Comparison of ENCODE assay signal across 8 mouse cellular contexts in genomic region chrX:99136431-99136966, GRCm38 (mm10). TPM values are rescaled to one million over a fixed set of nuclear protein-coding genes. Genes with fewer than 3 reads are reported as not detected.
DNase-seq lines count a peak whose midpoint lies in the region; ATAC-seq and TF ChIP-seq lines count a peak whose summit lies in the region.

No protein-coding gene starts in this region.

- peak overlapping the region; percentile 28 to 55 (median 50) for H3K4me3 ChIP-seq in CH12.LX (replicated peaks in 1 of 3; ENCODE audit: low read depth in 2 of 3, low read length in 2 of 3, poor library complexity in 1 of 3)
- H3K4me3 ChIP-seq in heart, embryonic 14.5 days (ENCODE audit: control insufficient read depth in 1 of 2, insufficient read depth in 1 of 2, low read depth in 1 of 2, low read length in 2 of 2) = peak overlapping the region; percentile 59 to 83
- H3K4me3 ChIP-seq in midbrain, embryonic 13.5 days (replicated peaks) = peak overlapping the region; percentile 70

- DNase-seq in frontal cortex, postnatal 36 days (ENCODE audit: low spot score in 2 of 2) = no peak
- no peak for DNase-seq in CH12.LX (ENCODE audit: extremely low read depth)
- DNase-seq in cerebellum, postnatal 25 days = peak; percentile 40 to 45
- DNase-seq in kidney, postnatal 36 days = peak; percentile 46 to 64

- no peaks in the 10 kb centered on the region for H3K27me3 ChIP-seq in CH12.LX (replicated peaks)
- peaks cover 5% of the 10 kb centered on the region; the same call in 1 of the 2 replicates for H3K27me3 ChIP-seq in heart, embryonic 14.5 days (ENCODE audit: control insufficient read depth, insufficient read depth, low read length)
- peaks cover 29% of the 10 kb centered on the region for H3K27me3 ChIP-seq in midbrain, embryonic 13.5 days

- no peak for TF ChIP-seq EP300 in CH12.LX (IDR thresholded peaks at IDR 0.05; ENCODE audit: low read length)

- peak overlapping the region; percentile 48 for H3K9ac ChIP-seq in CH12.LX (ENCODE audit: insufficient read depth, low read depth)
- H3K9ac ChIP-seq in heart, embryonic 14.5 days (ENCODE audit: low read length) = peak overlapping the region; percentile 87
- H3K9ac ChIP-seq in midbrain, embryonic 13.5 days (replicated peaks) = peak overlapping the region; percentile 89

- TF ChIP-seq POLR2A in CH12.LX (IDR thresholded peaks at IDR 0.05; ENCODE audit: low read depth, low read length) = no peak

- TF ChIP-seq CTCF in CH12.LX (conservative IDR thresholded peaks at IDR 0.05 in 1 of 2, IDR thresholded peaks at IDR 0.05 in 1 of 2; ENCODE audit: low read depth in 2 of 2, low read length in 2 of 2) = no peak

- no peak overlapping the region for H3K27ac ChIP-seq in CH12.LX (ENCODE audit: insufficient read depth, low read depth)
- peak overlapping the region; percentile 70 to 86 for H3K27ac ChIP-seq in heart, embryonic 14.5 days (replicated peaks in 1 of 2; ENCODE audit: control insufficient read depth in 1 of 2, insufficient read depth in 1 of 2, low read depth in 2 of 2, low read length in 2 of 2)
- H3K27ac ChIP-seq in midbrain, embryonic 13.5 days = peak overlapping the region; percentile 85

- H3K4me2 ChIP-seq in CH12.LX (ENCODE audit: insufficient read depth, low read depth, poor library complexity, severe bottlenecking) = peak overlapping the region; percentile 58
- H3K4me2 ChIP-seq in heart, embryonic 14.5 days (ENCODE audit: low read length) = peak overlapping the region; percentile 70
- peak overlapping the region; percentile 76 for H3K4me2 ChIP-seq in midbrain, embryonic 13.5 days (replicated peaks)

- H3K9me3 ChIP-seq in CH12.LX (replicated peaks; ENCODE audit: low read length) = no peaks in the 10 kb centered on the region
- no peaks in the 10 kb centered on the region for H3K9me3 ChIP-seq in heart, embryonic 14.5 days (ENCODE audit: control insufficient read depth, low read length)
- H3K9me3 ChIP-seq in midbrain, embryonic 13.5 days = no peaks in the 10 kb centered on the region

- peak; percentile 6 for ATAC-seq in frontal cortex, adult (ENCODE audit: low TSS enrichment)
- ATAC-seq in heart, embryonic 14.5 days (ENCODE audit: insufficient number of reproducible peaks, insufficient read depth, low FRiP score, low read depth) = no peak
- peak; percentile 5 for ATAC-seq in midbrain, embryonic 13.5 days
- no peak for ATAC-seq in activated CD4-positive, CD25-positive, alpha-beta regulatory T cell, adult 4 months

- H3K36me3 ChIP-seq in CH12.LX (replicated peaks in 1 of 2; ENCODE audit: control insufficient read depth in 1 of 2, insufficient read depth in 1 of 2, low read length in 1 of 2) = no peaks in the 10 kb centered on the region
- H3K36me3 ChIP-seq in heart, embryonic 14.5 days (ENCODE audit: control insufficient read depth, insufficient read depth, low read length) = no peaks in the 10 kb centered on the region
- H3K36me3 ChIP-seq in midbrain, embryonic 13.5 days = no peaks in the 10 kb centered on the region

- dilution Hi-C loops in CH12.LX (cut with MboI; ENCODE audit: extremely low pct_ligation_motif_present, extremely low pct_unique_long_range_greater_than_20kb, low sequenced_read_pairs) = no loop called here

- TF ChIP-seq RAD21 in CH12.LX (IDR thresholded peaks at IDR 0.05; ENCODE audit: low read depth, low read length) = no peak

- 14% methylated on average over 47 of the region's 53 CpGs for WGBS in heart, embryonic 14.5 days
- 20% methylated on average over 47 of the region's 53 CpGs for WGBS in midbrain, embryonic 13.5 days

- H3K79me2 ChIP-seq in CH12.LX (replicated peaks; ENCODE audit: control insufficient read depth, extremely low read depth, insufficient read depth, poor library complexity, severe bottlenecking) = no peaks in the 10 kb centered on the region

- in situ Hi-C loops in CH12.LX (cut with MboI; ENCODE audit: low pct_ligation_motif_present, low pct_unique_long_range_greater_than_20kb, low sequenced_read_pairs) = loop anchor here (10.0 to 25.0 kb wide), 3 partner anchors 276 to 451 kb away; no protein-coding TSS in a partner anchor

- H3K4me1 ChIP-seq in CH12.LX (ENCODE audit: control insufficient read depth in 1 of 2, insufficient read depth in 2 of 2) = peaks cover 0 to under 1% of the 10 kb centered on the region in 2 experiments; a peak in 1 of 4 replicates
- peaks cover 12 to 18% of the 10 kb centered on the region in 2 experiments; a peak in 3 of 4 replicates for H3K4me1 ChIP-seq in heart, embryonic 14.5 days (ENCODE audit: control insufficient read depth in 2 of 2, insufficient read depth in 2 of 2, low read length in 2 of 2)
- peaks cover 31% of the 10 kb centered on the region for H3K4me1 ChIP-seq in midbrain, embryonic 13.5 days (replicated peaks)

TF ChIP-seq in CH12.LX, 34 proteins besides CTCF, POLR2A, EP300 and RAD21:
- TF ChIP-seq BHLHE40 (IDR thresholded peaks at IDR 0.05; ENCODE audit: low read depth, low read length) = no peak
- TF ChIP-seq UBTF (IDR thresholded peaks at IDR 0.05; ENCODE audit: low read depth, low read length) = 0 out of 2 replicates have a peak, but pooled peaks have one; percentile 25

RNA-seq across cellular contexts. Expression of gene Efnb1, which starts 0.6 kb away (rescaled TPM):
- 1.3 and 1.4 TPM in 2 replicates for total RNA-seq in CH12.LX (2012; rRNA removed)
- 1.2 and 1.4 TPM in 2 replicates for total RNA-seq in CH12.LX (2014; rRNA removed)
- 1.7 and 1.8 TPM in 2 replicates for polyA plus RNA-seq in CH12.LX (2012; ENCODE audit: insufficient read length, low read depth)
- polyA plus RNA-seq in heart, embryonic 14.5 days (2014; fragmentation: Nextera tagmentation; extraction: Ambion mirVana) = 18.6 and 20.1 TPM in 2 replicates
- polyA plus RNA-seq in midbrain, embryonic 13.5 days (2015; fragmentation: Nextera tagmentation; extraction: Ambion mirVana) = 24.1 and 36.5 TPM in 2 replicates
- under 1 TPM; 0.32 to 0.37 TPM for polyA plus RNA-seq in activated CD4-positive, CD25-positive, alpha-beta regulatory T cell, adult 4 months (2017; shearing (Covaris generic))

Comparison
In these comparisons a context has a peak if more than half of its experiments do, and no peak if none do; other contexts are left out.
1. ATAC-seq: peak in frontal cortex, adult (single experiment) and midbrain, embryonic 13.5 days (single experiment); none in heart, embryonic 14.5 days (single experiment) and activated CD4-positive, CD25-positive, alpha-beta regulatory T cell, adult 4 months (single experiment).
2. DNase-seq: peak in cerebellum, postnatal 25 days (2 of 2) and kidney, postnatal 36 days (2 of 2); none in frontal cortex, postnatal 36 days (0 of 2) and CH12.LX (single experiment).
3. Peak in every context shown above with its lines, with median percentiles within 50 percentile points of each other: H3K4me2 ChIP-seq, H3K4me3 ChIP-seq and H3K9ac ChIP-seq.